Mouse (Mus musculus): ENCODE results near the gene Ccdc158.

- TF ChIP-seq CTCF (IDR thresholded peaks at IDR 0.05; ENCODE audit: low read depth) (no peak), EP300 (IDR thresholded peaks at IDR 0.05; ENCODE audit: low read depth) (no peak)
These were observed 67.4 kb downstream of the Ccdc158 start for GRCm38 (mm10) chr5:92607492-92608229.

Measured in heart, postnatal 0 days (tissue).